Mouse (Mus musculus) embryonic facial prominence, embryonic 13.5 days (tissue): Measurements from ENCODE around the gene Mpv17. TPM values are rescaled to one million over a fixed set of nuclear protein-coding genes. Genes with fewer than 3 reads are reported as not detected.

Experiments
- ATAC-seq: fragments of 200-750 bp; cut with Nextera tagmentation; 2 replicates; pipeline ENCODE4 v1.8.0; 2017; ENCODE audit warnings: low read depth; ENCODE audit not compliant: insufficient number of reproducible peaks, insufficient read depth, low FRiP score, low TSS enrichment
- H3K27ac ChIP-seq: fragments of 300-500 bp; sonication (generic); 2 replicates; pipeline ENCODE4 v1.5.1; 2015; ENCODE audit warnings: moderate library complexity, mild to moderate bottlenecking, inconsistent platforms
- H3K27me3 ChIP-seq: fragments of 300-500 bp; sonication (generic); 2 replicates; pipeline ENCODE4 v1.6.1; 2015; ENCODE audit warnings: mild to moderate bottlenecking, inconsistent platforms
- H3K36me3 ChIP-seq: fragments of 300-500 bp; sonication (generic); 2 replicates; pipeline ENCODE4 v1.6.1; 2015; ENCODE audit warnings: mild to moderate bottlenecking, inconsistent platforms
- H3K4me1 ChIP-seq: fragments of 300-500 bp; sonication (generic); 2 replicates; pipeline ENCODE4 v1.6.1; 2015; ENCODE audit warnings: inconsistent platforms
- H3K4me2 ChIP-seq: fragments of 300-500 bp; sonication (generic); 2 replicates; pipeline ENCODE4 v1.6.1; 2015; ENCODE audit warnings: moderate library complexity, mild to moderate bottlenecking, inconsistent platforms
- H3K4me3 ChIP-seq: fragments of 300-500 bp; sonication (generic); 2 replicates; pipeline ENCODE4 v1.5.1; 2015; ENCODE audit warnings: mild to moderate bottlenecking, inconsistent platforms
- H3K9ac ChIP-seq: fragments of 300-500 bp; sonication (generic); 2 replicates; pipeline ENCODE4 v1.6.1; 2015; ENCODE audit warnings: mild to moderate bottlenecking, inconsistent platforms
- H3K9me3 ChIP-seq: fragments of 300-500 bp; sonication (generic); 2 replicates; pipeline ENCODE4 v1.6.1; 2016; ENCODE audit warnings: inconsistent platforms
- WGBS: fragments of 180-500 bp; shearing (Covaris S2); methylation state at CpG from one replicate; pipeline ENCODE4 v1.1.7; 2015; ENCODE audit warnings: mixed read lengths; 5-methylcytosine and 5-hydroxymethylcytosine counted together
- polyA plus RNA-seq: library from polyadenylated mRNA; unstranded; fragments of >200 nt; fragmentation: Nextera tagmentation; extraction: Ambion mirVana; gene quantifications from 2 replicates; pipeline ENCODE4 v1.2.1, GENCODE M21; 2015

The Mpv17 gene
- polyA plus RNA-seq, 1 experiment from 2014 or later, result 69.4 TPM

DNA sequence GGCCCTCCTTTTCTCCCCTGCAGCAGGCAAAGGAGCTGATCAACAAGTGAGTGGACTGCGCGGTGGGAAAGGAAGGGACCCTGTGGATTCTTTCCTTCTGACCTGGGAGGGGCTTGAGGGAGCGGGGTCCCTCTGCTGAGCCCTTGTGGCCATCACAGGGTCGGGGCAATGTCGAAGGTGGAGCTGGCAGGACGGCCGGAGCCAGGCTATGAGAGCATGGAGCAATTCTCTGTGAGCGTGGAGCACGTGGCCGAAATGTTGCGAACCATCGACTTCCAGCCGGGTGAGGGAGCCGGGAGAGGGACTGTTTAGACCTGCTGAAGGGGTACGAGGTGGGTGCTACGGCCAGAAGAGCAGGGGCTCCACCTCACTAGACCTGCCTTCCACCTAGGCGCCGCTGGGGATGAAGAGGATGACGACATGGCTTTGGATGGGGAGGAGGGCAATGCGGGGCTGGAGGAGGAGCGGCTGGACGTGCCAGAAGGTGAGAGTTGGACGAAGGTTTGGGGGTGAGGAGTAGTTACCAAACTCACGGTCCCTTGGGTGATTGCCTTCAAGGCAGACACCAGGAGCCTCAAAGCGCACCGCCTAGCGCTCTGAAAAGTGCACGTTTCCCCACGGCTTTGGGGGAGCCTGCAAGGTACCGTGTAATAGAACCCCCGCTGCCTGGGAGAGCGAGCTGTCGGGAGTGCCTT, 17.2 kb downstream of the Mpv17 start:
- no peak overlapping the region for H3K4me3 ChIP-seq
- H3K4me1 ChIP-seq, result peaks cover 23% of the 10 kb centered on the region
- H3K9ac ChIP-seq, result no peak overlapping the region
- no peak overlapping the region for H3K27ac ChIP-seq
- H3K27me3 ChIP-seq, result peaks cover 73% of the 10 kb centered on the region
- peaks cover 9% of the 10 kb centered on the region for H3K36me3 ChIP-seq
- peak overlapping the region; percentile 45; the same call in 1 of the 2 replicates for H3K4me2 ChIP-seq
- ATAC-seq, result no peak
- under 1% methylated on average over 33 of the region's 33 CpGs for WGBS
- no peaks in the 10 kb centered on the region for H3K9me3 ChIP-seq

DNA sequence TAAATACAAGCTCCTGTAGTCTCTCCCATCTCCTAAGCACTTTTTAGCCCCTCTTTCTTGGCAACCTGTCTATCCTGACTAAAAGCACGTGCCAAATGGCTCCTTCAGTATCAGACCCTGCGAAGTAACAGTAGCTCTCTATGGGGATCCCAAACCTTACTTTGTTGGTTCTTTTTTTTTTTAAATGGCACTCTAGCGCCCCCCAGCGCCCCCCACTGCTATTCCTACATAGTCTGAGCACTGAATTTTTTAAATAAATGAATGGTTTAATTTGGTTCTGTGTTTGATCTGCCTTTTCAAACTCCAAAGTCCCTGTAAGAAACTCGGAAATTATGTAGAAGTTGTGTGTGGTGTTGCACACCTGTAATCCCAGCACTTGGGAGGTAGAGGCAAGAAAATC, 28.0 kb downstream of the Mpv17 start:
- H3K27me3 ChIP-seq, result peaks cover 6% of the 10 kb centered on the region; the same call in 1 of the 2 replicates
- 42% methylated on average over 5 of the region's 5 CpGs for WGBS
- H3K27ac ChIP-seq, result no peak overlapping the region
- no peak overlapping the region for H3K4me2 ChIP-seq
- no peaks in the 10 kb centered on the region for H3K4me1 ChIP-seq
- no peaks in the 10 kb centered on the region for H3K36me3 ChIP-seq
- ATAC-seq, result no peak
- H3K4me3 ChIP-seq, result no peak overlapping the region
- H3K9me3 ChIP-seq, result no peaks in the 10 kb centered on the region
- no peak overlapping the region for H3K9ac ChIP-seq

DNA sequence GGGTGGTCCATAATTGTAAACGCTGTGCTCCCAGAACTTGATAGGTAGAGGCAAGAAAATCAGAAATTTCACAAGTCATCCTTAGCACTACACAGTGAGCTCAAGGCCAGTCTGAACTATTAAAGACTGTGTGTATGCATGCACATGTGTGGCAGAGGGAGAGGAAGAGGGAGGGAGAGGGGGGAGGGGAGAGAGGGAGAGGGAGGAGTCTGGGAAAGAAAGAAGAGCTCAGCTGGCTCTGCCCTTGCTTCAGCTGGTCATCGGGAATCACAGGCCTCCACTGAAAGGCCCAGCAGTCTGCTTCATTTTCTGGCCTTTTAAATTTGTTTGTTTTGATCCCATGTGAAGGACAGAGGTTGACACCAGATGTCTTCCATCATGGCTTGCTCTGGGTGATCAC, 30.6 kb downstream of the Mpv17 start:
- 32% methylated on average over 2 of the region's 2 CpGs for WGBS
- H3K9ac ChIP-seq, result no peak overlapping the region

DNA sequence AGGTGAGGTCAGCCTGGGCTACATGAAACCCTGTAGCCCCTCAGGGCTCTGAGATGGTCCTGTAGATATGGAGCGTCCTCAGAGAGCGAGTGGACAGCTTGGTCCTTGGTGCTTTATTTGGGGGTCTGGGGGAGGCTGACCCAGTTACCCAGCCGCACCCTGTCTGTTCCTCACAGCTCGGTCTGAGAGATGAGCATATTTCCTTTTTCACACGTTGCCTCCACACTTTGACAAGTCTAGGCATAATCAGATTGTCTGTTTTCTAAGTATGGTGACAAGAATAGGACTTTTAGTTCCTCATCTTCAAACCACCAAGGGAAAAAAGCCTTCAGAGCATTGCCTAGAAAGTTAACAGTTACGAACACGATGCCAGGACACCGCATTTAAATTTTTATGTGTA, 32.9 kb downstream of the Mpv17 start:
- no peak overlapping the region for H3K9ac ChIP-seq
- H3K4me1 ChIP-seq, result no peaks in the 10 kb centered on the region
- no peak overlapping the region for H3K4me2 ChIP-seq
- 80% methylated on average over 8 of the region's 8 CpGs for WGBS
- no peaks in the 10 kb centered on the region for H3K9me3 ChIP-seq
- H3K27ac ChIP-seq, result no peak overlapping the region
- ATAC-seq, result no peak
- H3K36me3 ChIP-seq, result no peaks in the 10 kb centered on the region
- no peak overlapping the region for H3K4me3 ChIP-seq
- H3K27me3 ChIP-seq, result peaks cover 9% of the 10 kb centered on the region

More for the DNA sequence above, 30.6 kb downstream of the Mpv17 start:
- H3K27me3 ChIP-seq, result no peaks in the 10 kb centered on the region; the same call in 1 of the 2 replicates
- no peak overlapping the region for H3K27ac ChIP-seq
- no peaks in the 10 kb centered on the region for H3K36me3 ChIP-seq
- H3K9me3 ChIP-seq, result no peaks in the 10 kb centered on the region
- H3K4me2 ChIP-seq, result no peak overlapping the region
- no peaks in the 10 kb centered on the region for H3K4me1 ChIP-seq
- no peak for ATAC-seq
- H3K4me3 ChIP-seq, result no peak overlapping the region

DNA sequence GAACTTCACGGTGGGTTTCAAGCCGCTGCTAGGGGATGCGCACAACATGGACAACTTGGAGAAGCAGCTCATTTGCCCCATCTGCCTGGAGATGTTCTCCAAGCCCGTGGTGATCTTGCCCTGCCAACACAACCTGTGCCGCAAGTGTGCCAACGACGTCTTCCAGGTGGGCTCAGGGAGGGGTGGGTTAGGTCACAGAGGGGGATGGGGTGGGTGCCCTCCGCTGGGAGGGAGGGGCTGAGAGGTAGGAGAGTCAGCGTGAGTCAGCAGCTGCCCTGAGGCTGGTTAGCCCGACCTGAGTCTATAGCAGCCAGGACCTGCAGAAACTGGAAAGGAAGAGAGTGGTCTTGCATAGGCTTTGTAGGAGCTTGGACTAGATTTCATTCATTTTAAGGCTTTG, 37.1 kb downstream of the Mpv17 start:
- WGBS, result 23% methylated on average over 10 of the region's 10 CpGs
- Histone ChIP-seq H3K4me3 (no peak overlapping the region), H3K9ac (no peak overlapping the region), H3K27ac (no peak overlapping the region), H3K9me3 (no peaks in the 10 kb centered on the region), H3K27me3 (peaks cover 9% of the 10 kb centered on the region), H3K4me1 (no peaks in the 10 kb centered on the region), H3K4me2 (no peak overlapping the region), H3K36me3 (no peaks in the 10 kb centered on the region)
- ATAC-seq, result no peak

DNA sequence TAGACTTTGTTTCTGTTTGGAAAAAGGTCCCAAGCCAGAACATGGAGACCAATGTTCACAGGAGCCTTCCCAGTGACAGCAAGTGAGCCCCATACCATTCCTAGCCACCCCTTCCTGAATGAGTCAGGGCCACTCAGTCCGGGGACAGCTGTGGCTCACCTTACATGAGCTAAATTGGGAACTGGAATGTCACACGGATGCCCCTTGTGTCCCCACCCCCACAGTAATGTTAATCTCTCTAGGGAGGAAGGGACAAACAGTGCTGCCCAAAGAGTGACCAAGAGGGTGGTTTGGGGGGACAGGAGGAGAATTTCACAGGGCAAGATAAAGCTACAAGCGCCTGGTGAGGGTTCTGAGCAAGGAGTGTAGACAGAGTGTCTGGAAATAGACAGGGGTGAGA, 37.7 kb downstream of the Mpv17 start, which contains the start of gene Trim54:
Trim54 (plus strand) TSS at position 359 of the 400 bp plus-strand sequence.
- Histone ChIP-seq H3K4me2 (no peak within 1 kb of the TSS), H3K9me3 (no peaks in the 10 kb centered on the region), H3K4me3 (no peak within 1 kb of the TSS), H3K36me3 (no peaks in the 10 kb centered on the region), H3K27me3 (peaks cover 9% of the 10 kb centered on the region), H3K9ac (no peak within 1 kb of the TSS), H3K4me1 (no peaks in the 10 kb centered on the region), H3K27ac (no peak within 1 kb of the TSS)
- ATAC-seq, result no peak
- WGBS, result 39% methylated on average over 3 of the region's 3 CpGs

DNA sequence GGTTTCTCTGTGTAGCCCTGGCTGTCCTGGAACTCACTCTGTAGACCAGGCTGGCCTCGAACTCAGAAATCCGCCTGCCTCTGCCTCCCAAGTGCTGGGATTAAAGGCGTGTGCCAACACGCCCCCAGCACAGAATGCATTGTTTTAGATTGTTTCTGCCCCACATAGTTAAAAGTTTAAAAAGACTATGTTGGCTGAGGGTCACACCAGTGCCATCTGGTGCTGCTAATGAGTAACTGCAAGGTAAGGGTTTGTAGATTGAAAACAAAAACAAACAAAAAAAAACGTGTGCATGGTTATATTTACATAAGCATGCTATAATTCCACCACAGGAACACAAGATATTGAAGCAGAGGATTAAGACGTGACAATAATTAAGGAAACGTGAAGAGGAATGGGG, 43.3 kb downstream of the Mpv17 start:
- no peak overlapping the region for H3K9ac ChIP-seq
- no peak overlapping the region for H3K27ac ChIP-seq
- no peaks in the 10 kb centered on the region for H3K36me3 ChIP-seq
- H3K4me3 ChIP-seq, result no peak overlapping the region
- H3K9me3 ChIP-seq, result no peaks in the 10 kb centered on the region
- ATAC-seq, result no peak
- peaks cover 12% of the 10 kb centered on the region for H3K27me3 ChIP-seq
- H3K4me2 ChIP-seq, result no peak overlapping the region
- no peaks in the 10 kb centered on the region for H3K4me1 ChIP-seq
- 36% methylated on average over 7 of the region's 7 CpGs for WGBS

DNA sequence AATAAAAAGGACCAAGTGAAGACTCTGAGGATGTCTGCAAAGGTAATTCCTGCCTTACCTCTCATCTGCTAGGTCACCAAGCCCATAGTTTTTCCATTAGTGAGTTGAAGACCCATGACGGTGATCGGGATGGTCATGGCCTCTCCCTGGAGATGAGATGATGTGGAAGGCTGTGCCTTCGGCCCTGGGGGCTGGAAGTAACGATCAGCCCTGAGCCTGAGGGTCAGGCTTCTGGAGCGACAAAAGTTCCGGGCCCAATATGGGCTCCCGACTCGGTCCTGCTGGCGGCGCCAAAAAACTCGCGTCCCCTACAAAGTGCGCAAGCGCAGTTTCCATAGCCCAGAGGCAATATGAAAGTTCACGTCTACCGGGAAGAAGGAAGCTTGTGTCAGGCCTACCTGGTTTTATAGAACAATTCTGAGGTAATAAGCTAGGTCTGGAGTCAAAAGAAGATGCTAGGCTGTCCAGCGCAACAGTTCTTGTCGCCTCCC, 46.0 kb downstream of the Mpv17 start, which contains the start of gene Slc30a3:
Slc30a3 (minus strand) TSS at position 238 of the 491 bp plus-strand sequence.
- Histone ChIP-seq H3K9me3 (no peaks in the 10 kb centered on the region), H3K36me3 (no peaks in the 10 kb centered on the region), H3K27ac (no peak within 1 kb of the TSS), H3K27me3 (peaks cover 25% of the 10 kb centered on the region), H3K4me2 (no peak within 1 kb of the TSS), H3K4me1 (no peaks in the 10 kb centered on the region), H3K9ac (no peak within 1 kb of the TSS), H3K4me3 (no peak within 1 kb of the TSS)
- WGBS, result 91% methylated on average over 18 of the region's 18 CpGs
- ATAC-seq, result no peak

DNA sequence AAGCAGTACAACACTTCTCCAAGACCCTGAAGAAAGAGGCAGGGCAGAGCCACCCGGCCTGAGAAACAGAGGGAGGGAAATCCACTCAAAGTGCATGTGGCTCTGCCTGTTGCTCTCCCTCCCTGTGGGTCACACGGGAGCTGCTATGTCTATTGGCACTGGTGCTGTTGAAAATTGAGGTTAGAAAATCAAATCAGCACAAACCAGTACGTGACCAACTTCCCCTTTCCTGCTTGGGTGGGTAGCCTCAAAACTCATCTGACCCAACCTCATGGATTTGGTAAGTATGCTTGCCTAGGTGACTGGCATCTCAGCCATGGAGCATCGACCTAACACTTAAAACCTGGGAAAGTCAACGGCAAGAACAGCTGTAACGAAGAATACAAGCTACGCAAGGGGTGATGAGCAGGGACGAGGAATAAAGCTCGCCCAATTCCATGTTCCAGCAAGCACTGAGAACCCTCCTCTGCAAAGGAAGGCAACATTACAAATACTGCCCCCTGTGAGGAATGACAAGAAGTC, 48.2 kb downstream of the Mpv17 start, which contains the start of gene Dnajc5g:
Dnajc5g (plus strand) TSS at position 472 of the 522 bp plus-strand sequence.
- Histone ChIP-seq H3K27me3 (peaks cover 25% of the 10 kb centered on the region), H3K27ac (no peak within 1 kb of the TSS)
- WGBS, result 79% methylated on average over 9 of the region's 9 CpGs

DNA sequence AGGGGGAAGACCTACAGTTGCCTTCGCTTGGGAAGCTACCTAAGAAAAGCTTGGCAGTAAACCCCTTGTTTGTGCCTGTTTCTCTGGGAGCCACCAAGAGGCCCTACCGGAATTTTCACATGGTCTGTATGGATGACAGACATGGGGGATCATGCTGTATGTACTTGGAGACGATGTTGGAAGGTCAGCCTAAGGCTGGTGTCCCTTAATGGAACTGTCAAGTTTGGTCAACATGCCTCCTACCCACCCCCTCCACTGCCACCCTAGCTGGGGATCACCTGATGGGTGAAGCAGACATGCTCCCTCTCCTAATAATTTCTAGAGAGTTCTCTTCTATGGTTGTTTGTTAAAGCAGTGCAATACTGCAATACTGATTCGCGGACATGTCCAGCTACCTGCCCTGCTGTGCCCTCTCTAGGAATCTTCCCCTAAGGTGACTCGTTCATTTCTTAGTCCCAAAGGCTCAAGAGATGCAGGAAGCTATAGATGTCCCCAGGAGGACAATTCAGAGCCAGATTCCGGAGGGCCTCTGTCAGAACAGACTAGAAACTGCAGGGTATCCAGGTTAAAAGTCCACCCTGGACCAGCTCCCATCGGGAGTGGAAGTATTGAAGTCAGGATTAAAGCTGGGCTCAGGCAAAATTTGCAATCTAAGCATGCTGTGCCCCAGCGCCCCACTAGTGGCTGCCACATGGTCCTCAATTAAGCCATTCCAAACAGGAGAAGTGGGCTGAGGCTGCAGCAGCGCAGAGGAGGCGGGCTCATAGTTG, 58.2 kb downstream of the Mpv17 start:
- Histone ChIP-seq H3K4me2 (peak overlapping the region; percentile 76), H3K9ac (no peak overlapping the region), H3K36me3 (no peaks in the 10 kb centered on the region), H3K27me3 (peaks cover 94% of the 10 kb centered on the region), H3K4me3 (peak overlapping the region; percentile 47), H3K27ac (no peak overlapping the region), H3K4me1 (peaks cover 34% of the 10 kb centered on the region), H3K9me3 (no peaks in the 10 kb centered on the region)
- WGBS, result 19% methylated on average over 11 of the region's 11 CpGs
- ATAC-seq, result no peak

More for the DNA sequence above, 48.2 kb downstream of the Mpv17 start, which contains the start of gene Dnajc5g:
- no peaks in the 10 kb centered on the region for H3K4me1 ChIP-seq
- H3K36me3 ChIP-seq, result no peaks in the 10 kb centered on the region
- no peak within 1 kb of the TSS for H3K4me3 ChIP-seq
- no peak for ATAC-seq
- no peak within 1 kb of the TSS for H3K4me2 ChIP-seq
- no peak within 1 kb of the TSS for H3K9ac ChIP-seq
- no peaks in the 10 kb centered on the region for H3K9me3 ChIP-seq

DNA sequence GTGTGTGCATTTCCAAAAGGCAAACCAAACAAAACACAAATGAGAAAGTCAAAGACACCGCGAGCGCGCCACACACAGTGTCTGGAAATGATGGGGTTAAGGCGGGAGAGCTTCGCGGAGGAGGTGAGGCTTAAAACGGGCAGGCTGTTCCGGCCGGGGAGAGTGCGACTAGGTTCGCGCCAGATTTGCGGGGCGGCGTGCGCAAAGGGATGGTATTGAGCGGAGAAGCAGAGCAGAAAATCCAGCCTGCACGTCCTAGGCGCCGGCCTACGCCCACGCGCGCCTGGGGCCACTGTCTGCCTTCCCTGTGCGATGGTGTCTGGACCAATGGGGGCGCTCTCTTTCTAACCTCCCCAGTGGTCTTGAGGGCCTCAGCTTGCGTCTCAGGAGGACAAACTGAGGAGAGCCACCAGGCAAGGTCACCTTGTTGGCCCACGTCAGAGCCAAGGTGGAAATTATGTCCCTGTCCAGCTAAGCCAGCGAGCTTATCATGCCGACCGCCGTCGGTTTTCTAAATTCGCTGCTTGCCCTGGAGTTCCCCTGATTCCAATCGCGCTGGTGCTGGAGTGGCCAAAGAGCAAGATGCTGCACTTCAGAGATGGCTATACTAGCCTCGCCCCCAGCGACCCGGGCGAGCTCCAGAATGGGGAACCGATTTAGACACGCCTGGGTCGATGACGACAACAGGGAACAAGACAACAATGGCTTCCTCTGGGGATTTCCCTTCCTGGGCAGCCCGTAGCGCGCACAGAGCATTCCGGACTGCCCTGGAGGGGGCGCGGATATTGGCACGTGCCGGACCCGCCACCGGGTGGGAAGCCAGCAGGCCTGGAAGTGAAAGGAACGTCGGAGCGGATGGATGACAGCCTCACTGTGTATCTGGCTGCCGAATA, 59.0 kb downstream of the Mpv17 start:
- no peak for ATAC-seq
- Histone ChIP-seq H3K4me3 (peak overlapping the region; percentile 47), H3K4me1 (peaks cover 34% of the 10 kb centered on the region), H3K4me2 (peak overlapping the region; percentile 76), H3K36me3 (no peaks in the 10 kb centered on the region), H3K9ac (0 out of 2 replicates have a peak overlapping the region, but pooled peaks have one; percentile 12), H3K27ac (no peak overlapping the region), H3K27me3 (peaks cover 100% of the 10 kb centered on the region), H3K9me3 (no peaks in the 10 kb centered on the region)
- WGBS, result under 1% methylated on average over 59 of the region's 59 CpGs
